Mouse (Mus musculus) midbrain, embryonic 13.5 days (tissue): ENCODE data around the gene Keg1. TPM values are rescaled to one million over a fixed set of nuclear protein-coding genes. Genes with fewer than 3 reads are reported as not detected.
"Not testable (repeated sequence)": the region's sequence is repeated elsewhere in the genome, so short reads cannot be mapped to it uniquely, and the experiment has no call there.

ENCODE experiments used
- ATAC-seq: fragments of 200-750 bp; cut with Nextera tagmentation; 2 replicates; pipeline ENCODE4 v1.8.0; 2017; ENCODE audit warnings: mild to moderate bottlenecking, moderate TSS enrichment, moderate library complexity
- H3K27ac ChIP-seq: fragments of 300-500 bp; sonication (generic); 2 replicates; pipeline ENCODE4 v1.5.1; 2015; ENCODE audit warnings: inconsistent platforms, mild to moderate bottlenecking, moderate library complexity
- H3K27me3 ChIP-seq: fragments of 300-500 bp; sonication (generic); 2 replicates; pipeline ENCODE4 v1.6.1; 2015; ENCODE audit warnings: mild to moderate bottlenecking, inconsistent platforms
- H3K36me3 ChIP-seq: fragments of 300-500 bp; sonication (generic); 2 replicates; pipeline ENCODE4 v1.6.1; 2015; ENCODE audit warnings: mild to moderate bottlenecking, inconsistent platforms
- H3K4me1 ChIP-seq: fragments of 300-500 bp; sonication (generic); replicated peaks from 2 replicates; pipeline ENCODE4 v1.6.1; 2015; ENCODE audit warnings: inconsistent platforms
- H3K4me2 ChIP-seq: fragments of 300-500 bp; sonication (generic); replicated peaks from 2 replicates; pipeline ENCODE4 v1.6.1; 2015; ENCODE audit warnings: moderate library complexity, mild to moderate bottlenecking, inconsistent platforms
- H3K4me3 ChIP-seq: fragments of 300-500 bp; sonication (generic); replicated peaks from 2 replicates; pipeline ENCODE4 v1.5.1; 2015; ENCODE audit warnings: mild to moderate bottlenecking, inconsistent platforms
- H3K9ac ChIP-seq: fragments of 300-500 bp; sonication (generic); replicated peaks from 2 replicates; pipeline ENCODE4 v1.6.1; 2015; ENCODE audit warnings: mild to moderate bottlenecking, inconsistent platforms
- H3K9me3 ChIP-seq: fragments of 300-500 bp; sonication (generic); 2 replicates; pipeline ENCODE4 v1.6.1; 2016; ENCODE audit warnings: mild to moderate bottlenecking, inconsistent platforms
- WGBS: fragments of 180-500 bp; shearing (Covaris S2); methylation state at CpG from one replicate; pipeline ENCODE4 v1.1.7; 2015; 5-methylcytosine and 5-hydroxymethylcytosine counted together
- polyA plus RNA-seq: library from polyadenylated mRNA; unstranded; fragments of >200 nt; fragmentation: Nextera tagmentation; extraction: Ambion mirVana; gene quantifications from 2 replicates; pipeline ENCODE4 v1.2.1, GENCODE M21; 2015

Keg1 gene
- polyA plus RNA-seq, 1 experiment from 2014 or later, result not detected

- H3K27ac ChIP-seq, result no peak overlapping the region
- 71% methylated on average over 2 of the region's 2 CpGs for WGBS
These were observed 24.9 kb downstream of the Keg1 start for GRCm38 (mm10) chr19:12720463-12720862.

GRCm38 (mm10) chr19:12720919-12721318, 25.3 kb downstream of the Keg1 start:
- H3K27ac ChIP-seq, H3K4me3 ChIP-seq, H3K27me3 ChIP-seq, ATAC-seq, H3K36me3 ChIP-seq, H3K4me2 ChIP-seq, H3K9ac ChIP-seq, H3K4me1 ChIP-seq, H3K9me3 ChIP-seq: not testable (repeated sequence)
- 92% methylated on average over 5 of the region's 5 CpGs for WGBS

More at GRCm38 (mm10) chr19:12720463-12720862, 24.9 kb downstream of the Keg1 start:
- ATAC-seq, result no peak
- no peak overlapping the region for H3K4me3 ChIP-seq
- no peaks in the 10 kb centered on the region for H3K27me3 ChIP-seq
- H3K9me3 ChIP-seq, result no peaks in the 10 kb centered on the region
- H3K36me3 ChIP-seq, result no peaks in the 10 kb centered on the region
- no peak overlapping the region for H3K4me2 ChIP-seq
- H3K9ac ChIP-seq, result no peak overlapping the region
- no peaks in the 10 kb centered on the region for H3K4me1 ChIP-seq

- H3K36me3 ChIP-seq, H3K9ac ChIP-seq, H3K4me2 ChIP-seq, H3K27me3 ChIP-seq, ATAC-seq, H3K27ac ChIP-seq, H3K4me3 ChIP-seq, H3K4me1 ChIP-seq, H3K9me3 ChIP-seq: not testable (repeated sequence)
- 95% methylated on average over 7 of the region's 7 CpGs for WGBS
These were observed 26.0 kb downstream of the Keg1 start for GRCm38 (mm10) chr19:12721596-12721995.

GRCm38 (mm10) chr19:12722308-12722707, 26.7 kb downstream of the Keg1 start:
- no peaks in the 10 kb centered on the region for H3K36me3 ChIP-seq
- no peak for ATAC-seq
- no peak overlapping the region for H3K4me2 ChIP-seq
- no peaks in the 10 kb centered on the region for H3K4me1 ChIP-seq
- 85% methylated on average over 2 of the region's 3 CpGs for WGBS
- H3K4me3 ChIP-seq, result no peak overlapping the region
- no peaks in the 10 kb centered on the region for H3K27me3 ChIP-seq
- H3K9me3 ChIP-seq, result no peaks in the 10 kb centered on the region
- H3K9ac ChIP-seq, result no peak overlapping the region
- no peak overlapping the region for H3K27ac ChIP-seq

- Histone ChIP-seq H3K27me3 (no peaks in the 10 kb centered on the region), H3K9ac (no peak overlapping the region), H3K36me3 (no peaks in the 10 kb centered on the region), H3K4me3 (no peak overlapping the region), H3K9me3 (no peaks in the 10 kb centered on the region), H3K4me2 (no peak overlapping the region), H3K27ac (no peak overlapping the region), H3K4me1 (no peaks in the 10 kb centered on the region)
- 84% methylated on average over 1 of the region's 1 CpGs for WGBS
- ATAC-seq, result no peak
These were observed 30.3 kb downstream of the Keg1 start for GRCm38 (mm10) chr19:12725851-12726250.

- Histone ChIP-seq H3K4me2 (no peak overlapping the region), H3K9me3 (no peaks in the 10 kb centered on the region), H3K27ac (no peak overlapping the region), H3K36me3 (no peaks in the 10 kb centered on the region), H3K27me3 (no peaks in the 10 kb centered on the region), H3K9ac (no peak overlapping the region), H3K4me3 (no peak overlapping the region), H3K4me1 (no peaks in the 10 kb centered on the region)
- 69% methylated on average over 1 of the region's 1 CpGs for WGBS
- ATAC-seq, result no peak
These were observed 35.5 kb downstream of the Keg1 start for GRCm38 (mm10) chr19:12731036-12731435.

GRCm38 (mm10) chr19:12731950-12732349, 36.4 kb downstream of the Keg1 start:
- Histone ChIP-seq H3K9ac (no peak overlapping the region), H3K27me3 (no peaks in the 10 kb centered on the region), H3K4me1 (no peaks in the 10 kb centered on the region), H3K27ac (no peak overlapping the region), H3K4me3 (no peak overlapping the region), H3K36me3 (no peaks in the 10 kb centered on the region), H3K4me2 (no peak overlapping the region), H3K9me3 (no peaks in the 10 kb centered on the region)
- 86% methylated on average over 2 of the region's 2 CpGs for WGBS
- no peak for ATAC-seq

- Histone ChIP-seq H3K27me3 (no peaks in the 10 kb centered on the region), H3K9me3 (no peaks in the 10 kb centered on the region), H3K4me2 (no peak overlapping the region), H3K27ac (no peak overlapping the region), H3K9ac (no peak overlapping the region), H3K4me3 (no peak overlapping the region), H3K36me3 (no peaks in the 10 kb centered on the region), H3K4me1 (peaks cover 9% of the 10 kb centered on the region; the same call in 1 of the 2 replicates)
- no peak for ATAC-seq
- WGBS, result 91% methylated on average over 3 of the region's 3 CpGs
These were observed 60.7 kb downstream of the Keg1 start for GRCm38 (mm10) chr19:12756286-12756685.

GRCm38 (mm10) chr19:12758936-12759478, 63.4 kb downstream of the Keg1 start:
- H3K27ac ChIP-seq, result no peak overlapping the region
- peaks cover 9% of the 10 kb centered on the region; the same call in 1 of the 2 replicates for H3K4me1 ChIP-seq
- H3K9me3 ChIP-seq, result no peaks in the 10 kb centered on the region
- H3K36me3 ChIP-seq, result peaks cover 19% of the 10 kb centered on the region
- no peak overlapping the region for H3K4me3 ChIP-seq
- ATAC-seq, result no peak
- H3K4me2 ChIP-seq, result no peak overlapping the region
- H3K27me3 ChIP-seq, result no peaks in the 10 kb centered on the region
- no peak overlapping the region for H3K9ac ChIP-seq
- WGBS, result 92% methylated on average over 1 of the region's 1 CpGs

GRCm38 (mm10) chr19:12759656-12760055, 64.1 kb downstream of the Keg1 start:
- H3K9ac ChIP-seq, result no peak overlapping the region
- H3K27me3 ChIP-seq, result no peaks in the 10 kb centered on the region
- H3K36me3 ChIP-seq, result peaks cover 24% of the 10 kb centered on the region
- H3K4me1 ChIP-seq, result peaks cover 9% of the 10 kb centered on the region; the same call in 1 of the 2 replicates
- H3K4me3 ChIP-seq, result no peak overlapping the region
- 0 out of 2 replicates have a peak overlapping the region, but pooled peaks have one; percentile 47 for H3K27ac ChIP-seq
- ATAC-seq, result no peak
- WGBS, result 49% methylated on average over 2 of the region's 2 CpGs
- H3K4me2 ChIP-seq, result no peak overlapping the region
- H3K9me3 ChIP-seq, result no peaks in the 10 kb centered on the region

GRCm38 (mm10) chr19:12762212-12763130, 66.9 kb downstream of the Keg1 start:
- Histone ChIP-seq H3K4me2 (no peak overlapping the region), H3K9me3 (no peaks in the 10 kb centered on the region), H3K4me1 (peaks cover 9% of the 10 kb centered on the region; the same call in 1 of the 2 replicates), H3K36me3 (peaks cover 33% of the 10 kb centered on the region), H3K4me3 (no peak overlapping the region), H3K9ac (no peak overlapping the region), H3K27me3 (no peaks in the 10 kb centered on the region), H3K27ac (no peak overlapping the region)
- ATAC-seq, result no peak; the same call in 1 of the 2 replicates
- 56% methylated on average over 2 of the region's 2 CpGs for WGBS

GRCm38 (mm10) chr19:12765308-12765707, 69.7 kb downstream of the Keg1 start, which contains the start of gene Cntf:
TSS of gene Cntf (minus strand) at chr19:12765632.
- Histone ChIP-seq H3K36me3 (peaks cover 56% of the 10 kb centered on the region), H3K4me3 (no peak within 1 kb of the TSS), H3K27me3 (no peaks in the 10 kb centered on the region), H3K4me1 (peaks cover 2% of the 10 kb centered on the region; the same call in 1 of the 2 replicates), H3K4me2 (no peak within 1 kb of the TSS), H3K9me3 (no peaks in the 10 kb centered on the region), H3K27ac (no peak within 1 kb of the TSS), H3K9ac (no peak within 1 kb of the TSS)
- WGBS, result 51% methylated on average over 7 of the region's 7 CpGs
- ATAC-seq, result no peak
